Mouse (Mus musculus) forebrain, embryonic 15.5 days (tissue): ENCODE results near the gene Zfp26. TPM values are rescaled to one million over a fixed set of nuclear protein-coding genes. Genes with fewer than 3 reads are reported as not detected.
A peak's percentile ranks its signal among the peaks of the same experiment; 100 is the strongest.

Source experiments
- ATAC-seq: fragments of 200-750 bp; cut with Nextera tagmentation; replicated peaks from 2 replicates; pipeline ENCODE4 v1.8.0; 2017; ENCODE audit warnings: mild to moderate bottlenecking, moderate TSS enrichment, moderate library complexity
- H3K27ac ChIP-seq: fragments of 300-500 bp; sonication (generic); replicated peaks from 2 replicates; pipeline ENCODE4 v1.5.1; 2015; ENCODE audit warnings: mild to moderate bottlenecking, inconsistent platforms
- H3K27me3 ChIP-seq: fragments of 300-500 bp; sonication (generic); 2 replicates; pipeline ENCODE4 v1.6.1; 2015; ENCODE audit warnings: inconsistent platforms
- H3K36me3 ChIP-seq: fragments of 300-500 bp; sonication (generic); 2 replicates; pipeline ENCODE4 v1.6.1; 2015; ENCODE audit warnings: mild to moderate bottlenecking, inconsistent platforms
- H3K4me1 ChIP-seq: fragments of 300-500 bp; sonication (generic); 2 replicates; pipeline ENCODE4 v1.6.1; 2015; ENCODE audit warnings: inconsistent platforms
- H3K4me2 ChIP-seq: fragments of 300-500 bp; sonication (generic); replicated peaks from 2 replicates; pipeline ENCODE4 v1.6.1; 2015; ENCODE audit warnings: mild to moderate bottlenecking, inconsistent platforms
- H3K4me3 ChIP-seq: fragments of 300-500 bp; sonication (generic); 2 replicates; pipeline ENCODE4 v1.5.1; 2015; ENCODE audit warnings: mild to moderate bottlenecking, inconsistent platforms
- H3K9ac ChIP-seq: fragments of 300-500 bp; sonication (generic); replicated peaks from 2 replicates; pipeline ENCODE4 v1.6.1; 2015; ENCODE audit warnings: mild to moderate bottlenecking, inconsistent platforms
- H3K9me3 ChIP-seq: fragments of 300-500 bp; sonication (generic); 2 replicates; pipeline ENCODE4 v1.6.1; 2016; ENCODE audit warnings: inconsistent platforms
- WGBS: fragments of 180-500 bp; shearing (Covaris S2); methylation state at CpG from one replicate; pipeline ENCODE4 v1.1.7; 2015; ENCODE audit warnings: mixed read lengths; 5-methylcytosine and 5-hydroxymethylcytosine counted together
- polyA plus RNA-seq: library from polyadenylated mRNA; unstranded; fragments of >200 nt; fragmentation: Nextera tagmentation; extraction: Ambion mirVana; gene quantifications from 2 replicates; pipeline ENCODE4 v1.2.1, GENCODE M21; 2015

Gene Zfp26
- polyA plus RNA-seq, 1 experiment from 2014 or later, result 22.6 TPM

DNA sequence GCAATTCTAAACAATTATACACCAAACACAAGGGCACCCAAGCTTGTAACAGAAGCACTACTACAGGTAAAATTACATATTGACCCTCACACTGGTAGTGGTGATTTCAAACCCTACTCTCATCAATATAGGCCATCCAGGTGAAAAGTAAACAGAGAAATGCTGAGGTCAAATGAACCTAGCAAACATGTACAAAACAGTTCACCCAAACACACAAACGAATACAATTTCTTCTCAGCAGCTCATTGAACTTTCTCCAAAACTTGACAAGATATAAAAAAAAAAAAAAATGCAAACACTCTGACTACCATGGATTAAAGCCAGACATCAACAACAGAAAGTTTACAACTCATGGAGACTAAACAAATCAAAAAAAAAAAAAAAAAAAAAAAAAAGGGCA, 8.5 kb downstream of the Zfp26 start:
- no peak overlapping the region for H3K4me3 ChIP-seq
- no peak overlapping the region for H3K9ac ChIP-seq
- H3K9me3 ChIP-seq, result no peaks in the 10 kb centered on the region
- H3K36me3 ChIP-seq, result peaks cover 40% of the 10 kb centered on the region
- 92% methylated on average over 1 of the region's 1 CpGs for WGBS
- H3K27ac ChIP-seq, result no peak overlapping the region
- peaks cover 4% of the 10 kb centered on the region; the same call in 1 of the 2 replicates for H3K4me1 ChIP-seq
- H3K27me3 ChIP-seq, result no peaks in the 10 kb centered on the region
- H3K4me2 ChIP-seq, result no peak overlapping the region
- ATAC-seq, result no peak

DNA sequence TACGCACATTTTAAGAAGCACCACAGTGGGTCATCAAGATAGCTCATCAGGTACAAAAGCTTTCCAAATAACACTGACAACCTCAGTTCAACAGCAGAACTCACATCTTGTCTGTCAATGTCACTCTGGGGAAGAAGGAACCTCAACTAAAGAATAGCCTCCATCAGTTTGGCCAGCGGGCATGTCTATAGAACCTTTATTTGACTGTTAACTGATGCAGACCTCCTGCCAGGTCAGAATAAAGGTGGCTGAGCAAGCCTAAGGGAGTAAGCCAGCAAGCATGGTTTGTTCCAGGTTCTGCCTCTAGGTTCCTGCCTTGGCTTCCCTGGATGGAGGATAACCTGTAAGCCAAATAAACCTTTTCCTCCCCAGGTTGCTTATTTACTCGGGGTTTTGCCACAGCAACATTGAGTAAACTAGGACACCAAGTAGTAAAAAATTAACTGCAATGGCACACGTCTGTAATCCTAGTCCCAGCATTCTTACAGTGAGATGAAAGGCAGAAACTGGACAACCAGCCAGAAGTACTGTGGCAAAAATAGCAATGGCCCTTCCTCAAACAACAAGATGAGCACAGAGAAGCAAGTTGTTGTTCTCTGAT, 16.7 kb downstream of the Zfp26 start:
- no peak overlapping the region for H3K27ac ChIP-seq
- H3K4me2 ChIP-seq, result no peak overlapping the region
- no peak overlapping the region for H3K9ac ChIP-seq
- no peak for ATAC-seq
- H3K4me3 ChIP-seq, result no peak overlapping the region
- H3K9me3 ChIP-seq, result 0 out of 2 replicates have a peak, but pooled peaks cover under 1% of the 10 kb centered on the region
- no peaks in the 10 kb centered on the region for H3K4me1 ChIP-seq
- H3K36me3 ChIP-seq, result peaks cover 79% of the 10 kb centered on the region
- H3K27me3 ChIP-seq, result no peaks in the 10 kb centered on the region
- WGBS, result 85% methylated on average over 4 of the region's 4 CpGs

DNA sequence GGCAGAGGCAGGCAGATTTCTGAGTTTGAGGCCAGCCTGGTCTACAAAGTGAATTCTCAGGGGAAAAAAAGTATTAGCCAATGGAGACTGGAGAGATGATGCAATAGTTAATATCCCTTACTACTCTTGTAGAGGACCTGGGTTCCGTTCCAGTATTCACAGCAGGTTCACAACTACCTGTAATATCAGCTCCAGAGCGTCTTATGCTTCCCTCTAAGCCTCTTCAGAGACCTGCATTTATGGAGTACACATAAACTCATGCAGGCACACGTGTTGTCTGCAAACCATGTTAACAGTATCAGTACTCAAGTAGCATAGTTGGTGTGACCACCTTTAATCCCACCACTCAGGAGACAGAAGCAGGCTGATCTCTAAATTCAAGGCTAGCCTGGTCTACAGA, 30.0 kb downstream of the Zfp26 start:
- Histone ChIP-seq H3K4me1 (no peaks in the 10 kb centered on the region), H3K9me3 (no peaks in the 10 kb centered on the region), H3K27ac (no peak overlapping the region), H3K27me3 (no peaks in the 10 kb centered on the region), H3K4me3 (no peak overlapping the region), H3K36me3 (peaks cover 9% of the 10 kb centered on the region), H3K4me2 (no peak overlapping the region), H3K9ac (no peak overlapping the region)
- no peak for ATAC-seq
- WGBS, result 89% methylated on average over 3 of the region's 3 CpGs

DNA sequence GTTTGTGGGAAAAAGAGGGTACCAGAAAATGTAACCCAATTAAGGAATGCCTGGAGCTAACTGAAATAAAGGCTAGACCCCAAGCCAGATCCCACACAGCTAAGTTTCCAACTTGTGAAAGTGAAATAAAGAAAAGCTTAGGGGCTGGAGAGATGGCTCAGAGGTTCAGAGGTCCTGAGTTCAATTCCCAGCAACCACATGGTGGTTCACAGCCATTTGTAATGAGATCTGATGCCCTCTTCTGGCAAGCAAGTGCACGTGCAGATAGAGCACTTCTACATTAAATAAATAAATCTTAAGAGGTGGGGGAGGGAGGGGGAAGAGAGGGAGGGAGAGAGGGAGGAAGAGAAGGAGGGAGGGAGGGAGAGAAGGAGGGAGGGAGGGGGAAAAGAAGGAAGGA, 48.5 kb downstream of the Zfp26 start:
- Histone ChIP-seq H3K27me3 (no peaks in the 10 kb centered on the region), H3K4me3 (no peak overlapping the region), H3K4me2 (no peak overlapping the region), H3K9ac (no peak overlapping the region), H3K9me3 (no peaks in the 10 kb centered on the region), H3K36me3 (no peaks in the 10 kb centered on the region), H3K4me1 (no peaks in the 10 kb centered on the region), H3K27ac (no peak overlapping the region)
- 38% methylated on average over 1 of the region's 1 CpGs for WGBS
- ATAC-seq, result no peak

DNA sequence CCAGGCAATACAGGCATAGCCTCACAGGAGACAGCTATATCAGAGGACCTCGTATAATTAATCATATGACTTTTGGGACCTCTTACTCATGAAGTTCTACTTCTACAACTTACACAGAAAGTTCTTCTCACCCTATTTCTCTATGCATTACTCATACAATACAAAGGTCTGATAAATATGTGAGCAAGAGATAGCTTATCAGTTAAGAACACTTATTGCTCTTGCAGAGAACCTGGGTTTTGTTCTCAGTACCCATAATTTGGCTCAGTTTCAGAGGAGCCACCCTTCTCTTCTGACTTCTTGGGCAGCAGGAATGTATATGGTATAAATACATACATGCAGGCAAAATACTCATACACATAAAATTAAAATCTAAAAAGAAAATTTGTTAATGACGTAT, 50.6 kb downstream of the Zfp26 start:
- Histone ChIP-seq H3K4me1 (no peaks in the 10 kb centered on the region), H3K27me3 (no peaks in the 10 kb centered on the region), H3K27ac (no peak overlapping the region), H3K9me3 (no peaks in the 10 kb centered on the region), H3K36me3 (no peaks in the 10 kb centered on the region), H3K9ac (no peak overlapping the region), H3K4me3 (no peak overlapping the region), H3K4me2 (no peak overlapping the region)
- no peak for ATAC-seq
- 85% methylated on average over 2 of the region's 2 CpGs for WGBS

DNA sequence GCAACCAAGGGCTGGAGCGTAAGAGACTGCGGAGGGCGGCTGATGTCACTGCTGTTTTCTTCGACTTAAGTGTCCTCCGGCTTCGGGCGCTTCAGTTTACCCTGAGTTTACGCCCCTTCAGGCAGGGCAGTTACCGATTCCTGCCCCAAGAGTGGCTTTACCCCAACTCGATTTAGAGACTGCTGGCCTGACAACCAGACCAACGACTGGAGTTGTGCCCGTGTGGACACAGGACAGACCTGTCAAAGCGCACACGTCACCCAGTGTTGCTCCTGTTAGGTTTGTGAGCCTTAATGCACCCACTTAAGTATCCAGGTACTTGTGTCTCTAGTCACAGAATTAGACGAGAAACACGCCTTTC, 74.6 kb downstream of the Zfp26 start:
- Histone ChIP-seq H3K4me3 (peak overlapping the region; percentile 81), H3K9ac (peak overlapping the region; percentile 76), H3K36me3 (no peaks in the 10 kb centered on the region), H3K27me3 (no peaks in the 10 kb centered on the region), H3K4me2 (peak overlapping the region; percentile 71), H3K4me1 (peaks cover 19% of the 10 kb centered on the region), H3K9me3 (no peaks in the 10 kb centered on the region), H3K27ac (peak overlapping the region; percentile 80)
- 19% methylated on average over 16 of the region's 16 CpGs for WGBS
- ATAC-seq, result peak; percentile 73

DNA sequence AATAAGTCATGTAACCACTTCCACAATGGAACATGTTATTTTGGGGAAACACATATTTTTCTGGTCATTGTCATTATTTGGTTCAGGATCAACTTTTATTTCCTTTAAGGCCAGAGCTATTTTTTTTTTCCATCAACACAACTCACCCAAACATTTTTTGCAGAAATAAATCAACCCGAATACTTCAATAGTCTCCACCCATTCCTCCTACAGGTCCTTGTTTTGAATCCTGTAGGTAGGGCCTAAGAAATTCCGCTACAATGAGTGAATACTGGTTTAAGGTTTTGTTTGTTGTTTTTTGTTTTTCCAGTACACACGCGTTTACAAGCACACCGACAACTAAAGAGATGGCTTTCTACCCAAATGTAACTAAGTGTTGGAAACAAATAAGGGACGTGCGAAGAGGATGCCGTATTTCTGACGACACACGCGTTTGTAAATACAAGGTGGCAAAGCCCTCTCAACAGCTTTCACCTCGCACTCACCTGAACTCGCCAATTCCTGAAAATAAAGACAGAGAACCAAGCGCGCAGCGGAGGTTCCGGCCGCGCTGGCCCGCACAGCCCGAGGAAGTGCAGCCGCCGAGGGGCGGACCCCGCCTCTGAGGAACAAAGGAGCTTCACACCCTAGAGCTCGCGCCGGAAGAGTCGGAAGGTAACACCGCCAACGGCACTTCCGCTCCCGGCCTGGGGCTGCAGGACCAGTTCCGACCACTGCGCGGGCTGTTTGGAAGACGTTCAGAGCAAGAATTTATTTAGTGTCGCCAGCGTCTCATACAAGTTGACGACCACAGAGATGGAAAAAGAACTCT, 75.2 kb downstream of the Zfp26 start, which contains the start of gene Zfp560:
Zfp560 (minus strand) TSS at position 646 of the 811 bp plus-strand sequence.
- H3K4me1 ChIP-seq, result peaks cover 19% of the 10 kb centered on the region
- H3K4me2 ChIP-seq, result peak within 1 kb of the TSS; percentile 71
- peak; percentile 99 for ATAC-seq
- no peaks in the 10 kb centered on the region for H3K9me3 ChIP-seq
- H3K27ac ChIP-seq, result peak within 1 kb of the TSS; percentile 80
- peak within 1 kb of the TSS; percentile 81 for H3K4me3 ChIP-seq
- no peaks in the 10 kb centered on the region for H3K36me3 ChIP-seq
- WGBS, result 2% methylated on average over 40 of the region's 40 CpGs
- H3K9ac ChIP-seq, result peak within 1 kb of the TSS; percentile 76
- H3K27me3 ChIP-seq, result no peaks in the 10 kb centered on the region

DNA sequence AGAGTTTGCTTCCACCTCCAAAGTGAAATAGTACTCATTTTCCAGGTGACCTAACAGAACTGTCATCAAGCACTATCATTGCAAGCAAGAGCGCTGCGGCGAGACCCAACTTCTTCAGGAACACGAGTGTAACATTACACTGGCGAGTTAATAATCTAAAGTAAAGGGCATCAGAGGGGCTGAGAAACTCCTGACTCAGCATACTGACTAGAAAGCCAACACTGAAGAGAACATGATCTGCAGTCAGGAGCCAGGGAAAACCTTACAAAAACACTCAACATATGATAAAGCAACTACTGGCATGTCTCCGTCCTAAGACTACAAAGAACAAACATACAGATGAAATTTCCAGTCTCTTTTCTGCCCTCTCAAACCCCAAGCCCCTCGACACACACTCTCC, 76.3 kb downstream of the Zfp26 start:
- Histone ChIP-seq H3K9me3 (no peaks in the 10 kb centered on the region), H3K36me3 (no peaks in the 10 kb centered on the region), H3K4me1 (peaks cover 19% of the 10 kb centered on the region), H3K27ac (no peak overlapping the region), H3K4me3 (peak overlapping the region; percentile 81), H3K27me3 (no peaks in the 10 kb centered on the region), H3K4me2 (peak overlapping the region; percentile 71), H3K9ac (0 out of 2 replicates have a peak overlapping the region, but pooled peaks have one; percentile 11)
- WGBS, result 96% methylated on average over 7 of the region's 7 CpGs
- ATAC-seq, result no peak

Other genes with a start within 250 kb of the Zfp26 start
- not detected in 2 replicates for gene Olfr871, start 248.0 kb downstream of the Zfp26 start, polyA plus RNA-seq
- not detected in 2 replicates for gene Olfr872, start 223.0 kb downstream of the Zfp26 start, polyA plus RNA-seq
- gene Olfr39, start 177.8 kb downstream of the Zfp26 start, polyA plus RNA-seq, result not detected in 2 replicates
- gene Olfr873, start 161.6 kb downstream of the Zfp26 start, polyA plus RNA-seq, result not detected in 2 replicates
- gene Olfr18, start 124.1 kb downstream of the Zfp26 start, polyA plus RNA-seq, result 0.10 TPM in 1 of 2 replicates, not detected in the other
- 48.4 and 50.2 TPM in 2 replicates for gene Zfp560, start 75.0 kb downstream of the Zfp26 start, polyA plus RNA-seq
- gene Zfp426, start 32.6 kb upstream of the Zfp26 start, polyA plus RNA-seq, result 30.7 and 34.0 TPM in 2 replicates
- 160 and 167 TPM in 2 replicates for gene Zfp266, start 61.3 kb upstream of the Zfp26 start, polyA plus RNA-seq
- gene Zfp846, start 121.1 kb upstream of the Zfp26 start, polyA plus RNA-seq, result 46.7 and 47.4 TPM in 2 replicates
- gene Ubl5, start 182.7 kb upstream of the Zfp26 start, polyA plus RNA-seq, result 510 and 551 TPM in 2 replicates
- gene Fbxl12, start 184.6 kb upstream of the Zfp26 start, polyA plus RNA-seq, result 16.3 and 16.4 TPM in 2 replicates
- gene Pin1, start 191.9 kb upstream of the Zfp26 start, polyA plus RNA-seq, result 62.4 and 64.9 TPM in 2 replicates